Mouse (Mus musculus): Measurements from ENCODE around the gene Ano3.
A peak's percentile ranks its signal among the peaks of the same experiment; 100 is the strongest.
"Not testable (repeated sequence)": the region's sequence is repeated elsewhere in the genome, so short reads cannot be mapped to it uniquely, and the experiment has no call there.

The Ano3 gene

DNA sequence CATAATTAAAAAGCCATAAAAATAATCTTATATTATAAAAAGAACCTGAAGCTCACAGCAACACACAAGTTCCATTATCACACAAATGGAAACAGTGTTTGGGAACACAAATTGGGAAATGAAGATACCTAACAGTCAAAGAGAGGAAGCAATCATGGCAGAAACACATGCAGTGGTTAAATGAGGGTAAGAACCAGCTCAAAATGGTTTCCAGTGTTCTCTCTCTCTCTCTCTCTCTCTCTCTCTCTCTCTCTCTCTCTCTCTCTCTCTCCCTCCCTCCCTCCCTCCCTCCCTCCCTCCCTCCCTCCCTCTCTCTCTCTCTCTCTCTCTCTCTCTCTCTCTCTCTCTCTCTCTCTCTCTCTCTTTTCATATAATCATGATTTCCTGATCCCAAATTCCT, at the start of gene Ano3:
TSS of gene Ano3 (minus strand) at position 101 of the 400 bp plus-strand sequence.
- not testable (repeated sequence) for DNase-seq

DNA sequence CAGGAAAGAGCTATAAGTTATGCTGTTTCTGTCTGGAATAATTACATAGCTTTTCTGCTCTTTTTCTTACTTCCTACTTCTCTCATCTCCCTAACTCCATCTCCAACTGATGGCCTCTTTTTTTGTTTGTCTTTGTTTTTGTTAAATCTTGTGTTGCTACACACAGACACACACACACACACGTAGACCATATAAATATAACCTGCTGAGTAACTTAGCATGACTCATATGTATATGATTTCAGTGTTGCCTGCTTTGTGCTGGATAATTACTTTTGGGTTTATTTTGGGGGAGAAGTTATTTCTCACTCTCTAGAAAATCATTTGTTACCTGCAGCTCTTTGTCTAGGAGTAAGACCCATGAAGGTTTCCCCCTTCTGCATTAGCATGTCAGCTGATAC, 39.3 kb upstream of the Ano3 start:
- DNase-seq = no peak

DNA sequence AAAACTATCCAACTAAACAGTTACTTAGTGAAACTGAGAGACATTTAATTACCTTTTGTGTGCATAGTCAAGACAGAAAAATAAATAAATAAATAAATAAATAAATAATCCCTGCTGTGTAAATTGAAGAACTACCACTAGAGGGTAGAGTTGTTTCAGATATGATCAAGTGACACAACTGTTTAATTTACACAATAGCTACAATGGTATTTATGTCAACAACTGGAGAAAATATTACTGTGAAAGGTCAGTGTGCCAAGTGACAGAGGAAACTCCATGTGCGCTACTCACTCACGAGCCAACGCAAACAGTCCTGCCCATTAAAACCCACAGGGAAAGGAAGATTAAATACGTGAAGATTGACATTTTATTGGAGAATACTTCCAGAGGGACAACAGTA, 38.8 kb upstream of the Ano3 start:
- DNase-seq = no peak

DNA sequence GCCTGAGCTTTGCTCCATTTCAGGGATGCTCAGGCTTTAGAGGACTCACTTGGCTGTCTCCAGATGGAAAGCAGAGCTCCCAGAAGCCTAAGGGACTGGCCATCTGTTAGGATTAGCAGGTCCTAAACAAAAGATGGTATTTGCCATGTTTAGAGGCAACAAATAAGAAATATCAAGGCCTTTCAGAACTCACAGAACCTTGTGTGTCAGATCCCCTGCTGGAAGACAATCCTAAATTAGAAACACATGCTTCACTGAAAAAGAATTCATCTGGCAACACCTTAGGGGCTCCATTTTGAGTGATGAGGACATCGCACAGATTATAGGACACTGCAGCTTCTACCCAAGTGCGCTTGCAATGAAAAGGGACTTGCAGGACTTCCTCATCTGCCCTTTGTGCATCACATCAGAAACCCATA, 35.1 kb upstream of the Ano3 start:
- no peak for DNase-seq

- no peak for DNase-seq
These were observed 31.0 kb upstream of the Ano3 start for GRCm38 (mm10) chr2:110981733-110982132.

DNA sequence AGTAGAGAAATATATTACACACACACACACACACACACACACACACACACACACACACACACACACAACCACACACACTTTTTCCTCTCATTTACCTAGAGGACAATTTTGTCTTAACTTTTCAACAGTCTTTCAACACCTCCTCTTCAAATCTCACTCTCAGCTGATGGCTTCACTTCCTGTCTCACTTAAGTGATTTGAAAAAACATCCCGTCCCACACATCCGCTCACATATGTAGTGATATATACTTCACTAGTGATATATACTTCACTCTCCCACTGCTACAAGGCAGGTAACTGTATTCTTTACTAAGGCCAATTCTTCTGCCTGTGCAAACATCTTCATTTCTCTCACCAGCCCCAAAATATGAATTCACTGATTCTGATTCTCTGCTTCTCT, 28.9 kb upstream of the Ano3 start:
- DNase-seq = no peak

DNA sequence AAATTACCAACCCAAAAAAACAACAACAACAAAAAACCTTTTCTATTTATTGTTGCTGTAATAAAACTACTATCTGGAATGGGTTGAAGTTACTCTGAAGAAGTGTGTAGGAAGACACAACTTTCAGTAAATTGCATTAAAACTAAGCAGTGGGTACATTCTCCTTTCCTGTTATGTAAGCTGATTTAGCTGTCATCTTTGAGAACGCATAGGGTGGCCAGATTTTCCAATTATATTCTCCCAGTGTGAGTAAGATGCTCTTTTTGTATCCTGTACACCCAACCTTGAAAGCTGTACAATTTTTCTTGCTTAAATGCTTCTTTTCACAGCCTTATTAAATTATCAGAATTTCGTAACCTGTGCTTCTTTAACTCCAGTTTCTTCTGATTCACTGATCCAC, 26.1 kb upstream of the Ano3 start:
- DNase-seq = no peak

DNA sequence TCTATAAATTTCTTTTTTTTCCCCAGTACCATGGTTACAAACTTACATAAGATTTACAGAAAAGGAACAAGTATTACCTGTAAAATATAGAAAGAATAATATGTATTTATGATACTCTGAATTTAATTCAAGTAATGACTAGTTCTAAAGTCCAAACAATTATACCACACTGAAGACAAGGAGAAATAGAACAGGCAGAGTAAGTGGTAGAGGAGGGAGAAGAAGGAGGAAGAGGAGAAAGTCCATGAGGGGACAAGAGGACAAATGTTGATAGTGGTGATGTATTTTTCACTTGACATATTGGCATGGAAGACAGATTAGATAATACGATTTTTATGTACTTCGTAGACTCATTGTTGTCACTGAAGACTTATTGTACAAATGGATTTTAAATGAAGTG, 19.4 kb upstream of the Ano3 start:
- DNase-seq = no peak

- DNase-seq = no peak
These were observed 14.7 kb upstream of the Ano3 start for GRCm38 (mm10) chr2:110965398-110965797.

DNA sequence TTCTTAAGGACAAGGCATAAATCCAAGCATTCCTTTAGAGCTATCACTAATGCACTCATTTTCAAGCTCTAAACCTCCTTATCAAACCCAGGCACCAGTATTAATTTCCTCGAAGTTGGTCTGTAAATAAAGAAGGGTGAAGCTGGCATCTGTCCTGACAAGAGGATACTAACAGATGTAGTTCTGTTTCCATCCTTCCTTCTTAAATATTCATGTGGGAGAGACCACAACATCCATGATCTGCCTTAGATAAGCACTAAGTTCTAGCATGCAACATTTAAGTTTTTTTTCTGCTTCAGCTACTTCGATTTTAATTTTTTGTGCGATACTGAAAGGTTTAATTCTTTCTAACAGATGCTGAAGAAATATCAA, 305 bp downstream of the Ano3 start:
- DNase-seq = no peak

- DNase-seq = peak; percentile 46
These were observed 868 bp downstream of the Ano3 start for GRCm38 (mm10) chr2:110949679-110950431.

GRCm38 (mm10) chr2:110945171-110945570, 5.6 kb downstream of the Ano3 start:
- no peak for DNase-seq

DNA sequence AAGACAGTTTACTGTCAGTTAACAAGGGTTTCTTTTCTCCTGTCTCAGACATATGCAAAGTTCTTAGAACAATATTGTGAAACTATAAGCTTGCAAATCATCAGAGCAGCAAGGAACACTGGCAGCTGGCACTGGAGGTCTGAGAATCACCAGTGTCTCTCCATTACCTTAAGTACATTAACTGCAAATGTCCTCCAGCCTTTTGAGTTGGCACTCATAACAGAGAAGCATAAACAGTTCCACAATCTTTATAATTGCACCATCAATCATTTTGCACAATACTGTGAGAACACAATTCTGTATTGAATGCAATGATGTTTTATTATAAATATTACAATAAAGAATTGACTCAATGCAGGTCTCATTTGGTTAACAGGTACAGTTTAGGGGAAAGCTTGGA, 15.0 kb downstream of the Ano3 start:
- no peak for DNase-seq

GRCm38 (mm10) chr2:110929126-110929525, 21.6 kb downstream of the Ano3 start:
- no peak for DNase-seq

GRCm38 (mm10) chr2:110909506-110909905, 41.2 kb downstream of the Ano3 start:
- no peak for DNase-seq

GRCm38 (mm10) chr2:110906473-110906872, 44.2 kb downstream of the Ano3 start:
- DNase-seq = no peak

GRCm38 (mm10) chr2:110896477-110897270, 54.0 kb downstream of the Ano3 start:
- no peak for DNase-seq

DNA sequence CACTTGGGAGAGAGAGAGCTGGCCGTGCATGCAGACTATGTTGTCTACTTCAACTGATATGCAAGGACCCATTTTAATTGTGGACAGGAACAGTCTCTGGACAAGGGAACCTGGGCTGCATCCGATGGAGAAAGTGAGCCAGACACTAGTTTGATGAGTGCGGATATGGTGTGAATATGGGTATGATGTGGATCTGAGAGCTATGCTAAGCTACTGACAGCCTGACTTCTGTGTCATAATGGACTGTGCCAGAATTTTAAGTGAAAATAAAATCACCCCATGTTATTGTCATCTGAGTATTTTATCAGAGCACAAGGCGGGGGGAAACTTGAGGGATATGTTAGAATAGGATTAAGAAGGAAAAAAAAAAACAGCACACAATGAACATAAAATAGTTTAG, 79.1 kb downstream of the Ano3 start:
- no peak for DNase-seq

DNA sequence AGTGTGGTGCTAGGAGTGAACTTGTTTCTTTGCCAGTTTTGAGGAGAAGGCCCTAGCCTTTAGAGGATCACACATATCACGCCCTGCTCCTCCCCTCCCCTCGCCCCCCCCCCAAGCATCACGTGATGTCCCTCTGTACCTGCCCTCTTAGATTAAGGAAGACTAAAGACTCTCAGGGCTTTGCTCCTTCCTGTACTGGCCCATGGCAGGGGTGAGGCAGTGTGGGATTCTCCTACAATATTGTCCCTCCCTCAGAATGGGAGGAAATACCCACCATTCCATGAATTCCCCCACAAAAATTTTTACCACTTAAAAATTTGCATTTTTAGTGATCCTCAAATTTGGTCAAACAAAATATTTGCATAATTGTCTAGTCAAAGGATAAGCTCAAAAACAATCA, 85.1 kb downstream of the Ano3 start:
- DNase-seq = no peak

DNA sequence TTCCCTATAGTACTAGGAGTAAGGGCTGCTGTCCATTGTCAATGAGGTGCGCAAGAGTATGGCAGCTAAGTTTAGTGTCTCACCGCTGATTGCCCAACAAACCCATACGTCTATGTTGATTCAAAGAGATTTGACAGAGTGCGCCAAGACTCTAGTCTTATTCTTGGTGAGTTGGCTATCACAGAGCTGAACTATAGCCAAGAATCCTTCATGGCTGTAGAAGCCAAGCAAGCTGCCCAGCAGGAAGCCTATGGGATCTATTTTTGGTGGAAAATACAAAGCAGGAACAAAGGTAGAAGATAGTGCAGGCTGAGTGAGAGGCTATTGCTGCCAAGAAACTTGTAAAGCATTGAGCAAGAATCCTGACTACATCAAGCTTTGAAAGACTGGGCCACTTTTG, 87.3 kb downstream of the Ano3 start:
- DNase-seq = no peak

DNA sequence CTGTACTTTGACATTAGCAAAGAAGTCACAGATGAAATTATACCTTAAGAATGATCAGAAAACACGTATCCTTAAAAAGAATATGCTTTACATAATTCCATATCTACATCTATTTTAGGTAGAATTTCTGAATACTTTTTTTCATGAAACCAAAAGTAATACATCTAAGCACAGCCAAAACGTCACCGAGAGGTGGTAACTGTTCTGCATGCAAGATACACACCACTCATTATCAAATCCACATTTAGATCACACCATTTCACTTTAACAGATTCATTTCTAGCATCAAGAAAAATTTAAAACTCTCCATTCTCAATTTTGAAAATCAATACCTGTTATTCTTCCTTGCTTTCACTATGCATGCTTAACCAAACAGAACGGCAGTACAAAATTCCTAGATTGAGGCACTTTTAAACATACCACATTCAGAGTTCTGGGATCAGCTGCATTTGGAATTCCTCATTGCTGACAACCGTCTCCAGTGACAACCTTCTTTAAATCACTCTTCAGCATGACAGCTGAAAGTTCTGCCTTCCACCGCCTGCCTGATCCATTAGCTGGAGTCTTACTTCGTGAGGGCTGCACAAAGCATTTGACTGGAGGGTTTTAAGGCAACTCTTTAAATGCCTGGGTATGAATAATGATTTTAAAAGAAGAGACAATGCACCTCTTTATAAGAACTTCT, 111.0 kb downstream of the Ano3 start:
- DNase-seq = no peak

- no peak for DNase-seq
These were observed 134.5 kb downstream of the Ano3 start for GRCm38 (mm10) chr2:110816189-110816588.

- DNase-seq = no peak
These were observed 135.8 kb downstream of the Ano3 start for GRCm38 (mm10) chr2:110814964-110815363.

Measured in right cerebral cortex, postnatal 4 days (tissue).